Mouse (Mus musculus) heart, embryonic 12.5 days (tissue): ENCODE data around the gene Mrln. TPM values are rescaled to one million over a fixed set of nuclear protein-coding genes. Genes with fewer than 3 reads are reported as not detected.

Experiments
- ATAC-seq: fragments of 200-750 bp; cut with Nextera tagmentation; 2 replicates; pipeline ENCODE4 v1.8.0; 2017; ENCODE audit warnings: moderate TSS enrichment, moderate library complexity; ENCODE audit not compliant: insufficient number of reproducible peaks, low FRiP score
- H3K27ac ChIP-seq: fragments of 300-500 bp; sonication (generic); 2 replicates; pipeline ENCODE4 v1.5.1; 2016; ENCODE audit warnings: mild to moderate bottlenecking, moderate library complexity; ENCODE audit not compliant: poor library complexity, severe bottlenecking
- H3K27me3 ChIP-seq: fragments of 300-500 bp; sonication (generic); replicated peaks from 2 replicates; pipeline ENCODE4 v1.6.1; 2016; ENCODE audit warnings: mild to moderate bottlenecking, moderate library complexity
- H3K36me3 ChIP-seq: fragments of 300-500 bp; sonication (generic); 2 replicates; pipeline ENCODE4 v1.6.1; 2016; ENCODE audit warnings: mild to moderate bottlenecking, moderate library complexity
- H3K4me1 ChIP-seq: fragments of 300-500 bp; sonication (generic); replicated peaks from 2 replicates; pipeline ENCODE4 v1.6.1; 2016; ENCODE audit warnings: mild to moderate bottlenecking
- H3K4me2 ChIP-seq: fragments of 300-500 bp; sonication (generic); 2 replicates; pipeline ENCODE4 v1.6.1; 2016; ENCODE audit warnings: mild to moderate bottlenecking, moderate library complexity
- H3K4me3 ChIP-seq: fragments of 300-500 bp; sonication (generic); 2 replicates; pipeline ENCODE4 v1.5.1; 2016; ENCODE audit warnings: mild to moderate bottlenecking
- H3K9ac ChIP-seq: fragments of 300-500 bp; sonication (generic); 2 replicates; pipeline ENCODE4 v1.6.1; 2016; ENCODE audit warnings: mild to moderate bottlenecking, moderate library complexity
- H3K9me3 ChIP-seq: fragments of 300-500 bp; sonication (generic); replicated peaks from 2 replicates; pipeline ENCODE4 v1.6.1; 2016; ENCODE audit warnings: mild to moderate bottlenecking, moderate library complexity
- WGBS: fragments of 180-500 bp; shearing (Covaris S2); methylation state at CpG from one replicate; pipeline ENCODE4 v1.1.7; 2016; 5-methylcytosine and 5-hydroxymethylcytosine counted together
- polyA plus RNA-seq: library from polyadenylated mRNA; unstranded; fragments of >200 nt; fragmentation: Nextera tagmentation; extraction: Ambion mirVana; gene quantifications from 2 replicates; pipeline ENCODE4 v1.2.1, GENCODE M21; 2016

Gene Mrln
- polyA plus RNA-seq, 1 experiment from 2014 or later: 0.45 TPM

- H3K9me3 ChIP-seq: no peaks in the 10 kb centered on the region
- 81% methylated on average over 15 of the region's 15 CpGs for WGBS
- no peaks in the 10 kb centered on the region for H3K36me3 ChIP-seq
- H3K27ac ChIP-seq: no peak overlapping the region
- no peak overlapping the region for H3K9ac ChIP-seq
- no peak overlapping the region for H3K4me2 ChIP-seq
- no peaks in the 10 kb centered on the region for H3K27me3 ChIP-seq
- no peak for ATAC-seq
- H3K4me1 ChIP-seq: no peaks in the 10 kb centered on the region
- no peak overlapping the region for H3K4me3 ChIP-seq
These were observed 51.2 kb downstream of the Mrln start for GRCm38 (mm10) chr10:70255601-70256210.

- Histone ChIP-seq H3K27ac (no peak overlapping the region), H3K36me3 (no peaks in the 10 kb centered on the region), H3K4me1 (no peaks in the 10 kb centered on the region), H3K4me3 (no peak overlapping the region), H3K4me2 (no peak overlapping the region), H3K27me3 (no peaks in the 10 kb centered on the region), H3K9ac (no peak overlapping the region), H3K9me3 (no peaks in the 10 kb centered on the region)
- WGBS: 76% methylated on average over 4 of the region's 4 CpGs
- no peak for ATAC-seq
These were observed 52.6 kb downstream of the Mrln start for GRCm38 (mm10) chr10:70257029-70257428.

- H3K9me3 ChIP-seq: no peaks in the 10 kb centered on the region
- no peak overlapping the region for H3K27ac ChIP-seq
- no peaks in the 10 kb centered on the region for H3K36me3 ChIP-seq
- H3K4me1 ChIP-seq: no peaks in the 10 kb centered on the region
- H3K4me3 ChIP-seq: no peak overlapping the region
- 71% methylated on average over 4 of the region's 4 CpGs for WGBS
- no peak for ATAC-seq
- no peak overlapping the region for H3K4me2 ChIP-seq
- no peaks in the 10 kb centered on the region for H3K27me3 ChIP-seq
- no peak overlapping the region for H3K9ac ChIP-seq
These were observed 56.4 kb downstream of the Mrln start for GRCm38 (mm10) chr10:70260904-70261303.

- no peak overlapping the region for H3K9ac ChIP-seq
- no peak overlapping the region for H3K4me3 ChIP-seq
- H3K36me3 ChIP-seq: no peaks in the 10 kb centered on the region
- H3K27ac ChIP-seq: no peak overlapping the region
- no peaks in the 10 kb centered on the region for H3K4me1 ChIP-seq
- H3K27me3 ChIP-seq: no peaks in the 10 kb centered on the region
- H3K9me3 ChIP-seq: no peaks in the 10 kb centered on the region
- ATAC-seq: no peak
- 82% methylated on average over 3 of the region's 3 CpGs for WGBS
- no peak overlapping the region for H3K4me2 ChIP-seq
These were observed 57.6 kb downstream of the Mrln start for GRCm38 (mm10) chr10:70262051-70262450.

- 74% methylated on average over 4 of the region's 4 CpGs for WGBS
- no peak for ATAC-seq
These were observed 59.3 kb downstream of the Mrln start for GRCm38 (mm10) chr10:70263681-70264189.

GRCm38 (mm10) chr10:70264337-70265036, 60.0 kb downstream of the Mrln start:
- Histone ChIP-seq H3K4me1 (no peaks in the 10 kb centered on the region), H3K4me3 (no peak overlapping the region), H3K36me3 (no peaks in the 10 kb centered on the region), H3K27ac (no peak overlapping the region), H3K9ac (no peak overlapping the region), H3K9me3 (no peaks in the 10 kb centered on the region), H3K4me2 (no peak overlapping the region), H3K27me3 (no peaks in the 10 kb centered on the region)
- ATAC-seq: no peak
- WGBS: 68% methylated on average over 9 of the region's 9 CpGs

More at GRCm38 (mm10) chr10:70263681-70264189, 59.3 kb downstream of the Mrln start:
- no peaks in the 10 kb centered on the region for H3K27me3 ChIP-seq
- H3K4me3 ChIP-seq: no peak overlapping the region
- no peaks in the 10 kb centered on the region for H3K4me1 ChIP-seq
- no peaks in the 10 kb centered on the region for H3K36me3 ChIP-seq
- no peak overlapping the region for H3K4me2 ChIP-seq
- H3K9ac ChIP-seq: no peak overlapping the region
- no peak overlapping the region for H3K27ac ChIP-seq
- no peaks in the 10 kb centered on the region for H3K9me3 ChIP-seq

GRCm38 (mm10) chr10:70266501-70266900, 62.0 kb downstream of the Mrln start:
- no peak for ATAC-seq
- WGBS: 81% methylated on average over 6 of the region's 6 CpGs

GRCm38 (mm10) chr10:70268581-70269446, 64.3 kb downstream of the Mrln start:
- WGBS: 74% methylated on average over 23 of the region's 23 CpGs
- no peaks in the 10 kb centered on the region for H3K36me3 ChIP-seq
- no peak for ATAC-seq

More at GRCm38 (mm10) chr10:70266501-70266900, 62.0 kb downstream of the Mrln start:
- Histone ChIP-seq H3K4me3 (no peak overlapping the region), H3K9ac (no peak overlapping the region), H3K4me1 (no peaks in the 10 kb centered on the region), H3K9me3 (no peaks in the 10 kb centered on the region), H3K4me2 (no peak overlapping the region), H3K27me3 (no peaks in the 10 kb centered on the region), H3K36me3 (no peaks in the 10 kb centered on the region), H3K27ac (no peak overlapping the region)

More at GRCm38 (mm10) chr10:70268581-70269446, 64.3 kb downstream of the Mrln start:
- H3K4me2 ChIP-seq: no peak overlapping the region
- H3K27me3 ChIP-seq: no peaks in the 10 kb centered on the region
- no peak overlapping the region for H3K4me3 ChIP-seq
- H3K27ac ChIP-seq: no peak overlapping the region
- no peaks in the 10 kb centered on the region; the same call in 1 of the 2 replicates for H3K9me3 ChIP-seq
- H3K9ac ChIP-seq: no peak overlapping the region
- no peaks in the 10 kb centered on the region for H3K4me1 ChIP-seq

Other genes starting within 250 kb of the Mrln start
- gene Ccdc6, start 107.5 kb upstream of the Mrln start, polyA plus RNA-seq: 16.2 and 16.9 TPM in 2 replicates
- 0.82 and 0.98 TPM in 2 replicates for gene Slc16a9, start 40.4 kb downstream of the Mrln start, polyA plus RNA-seq
- 10.0 TPM in 2 replicates for gene Fam13c, start 235.8 kb downstream of the Mrln start, polyA plus RNA-seq